Mouse (Mus musculus): ENCODE measurements around the gene Vmn1r36. TPM values are rescaled to one million over a fixed set of nuclear protein-coding genes. Genes with fewer than 3 reads are reported as not detected.

Vmn1r36 gene
- not detected in 4 replicates for total RNA-seq (2023; ENCODE audit: inconsistent age)

DNA sequence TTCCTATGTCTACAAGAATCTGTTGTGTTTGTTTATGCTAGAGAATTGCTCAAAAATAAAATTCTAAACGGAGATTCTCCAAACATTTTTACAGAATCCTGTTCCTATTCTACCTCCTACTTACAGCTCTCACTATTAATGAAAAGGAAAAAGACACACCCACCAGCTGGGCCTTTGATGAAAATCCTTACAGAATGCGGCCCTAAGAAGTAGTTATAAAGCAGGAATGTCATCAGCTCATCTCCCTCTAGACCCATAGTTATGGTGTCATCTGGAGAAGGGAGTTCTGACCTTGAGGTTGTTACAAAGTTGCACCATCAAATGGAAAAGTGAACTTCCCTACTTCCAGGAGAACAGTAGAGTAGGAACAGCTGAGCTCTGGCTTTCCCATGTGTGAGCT is at the start of gene Vmn1r36:
Gene Vmn1r36, minus strand, starts transcription at position 101 of the 400 bp plus-strand sequence.

DNA sequence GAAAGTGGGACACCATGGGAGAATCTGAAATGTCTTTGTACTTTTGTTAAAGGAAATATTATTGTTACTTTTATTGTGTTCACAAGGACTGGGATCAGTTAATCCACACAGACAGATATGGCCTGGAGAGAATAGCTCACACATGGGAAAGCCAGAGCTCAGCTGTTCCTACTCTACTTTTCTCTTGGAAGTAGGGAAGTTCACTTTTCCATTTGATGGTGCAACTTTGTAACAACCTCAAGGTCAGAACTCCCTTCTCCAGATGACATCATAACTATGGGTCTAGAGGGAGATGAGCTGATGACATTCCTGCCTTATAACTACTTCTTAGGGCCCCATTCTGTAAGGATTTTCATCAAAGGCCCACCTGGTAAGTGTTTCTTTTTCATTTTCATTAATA is 10.1 kb upstream of the Vmn1r36 start, which contains the start of gene Vmn1r37:
Gene Vmn1r37, plus strand, starts transcription at position 301 of the 400 bp plus-strand sequence.

DNA sequence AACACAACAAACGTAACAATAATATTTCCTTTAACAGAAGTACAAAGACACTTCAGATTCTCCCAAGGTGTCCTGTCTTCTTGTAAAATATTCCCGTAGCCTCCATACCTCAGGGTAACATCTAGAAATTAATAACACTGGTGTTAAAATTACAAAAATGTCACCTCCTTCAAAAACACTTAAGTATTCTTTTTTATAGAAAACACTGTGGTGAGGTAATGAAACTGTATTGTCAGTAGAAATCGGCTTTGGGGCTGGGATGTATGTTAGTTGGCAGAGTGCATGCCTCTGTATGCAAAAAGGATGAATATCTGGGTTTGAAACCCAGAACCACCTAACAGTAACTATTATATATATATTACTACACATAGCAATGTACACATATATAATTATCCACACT is 33.2 kb downstream of the Vmn1r36 start, which contains the start of gene Vmn1r35:
Gene Vmn1r35, minus strand, starts transcription at position 101 of the 400 bp plus-strand sequence.

Other genes with a start within 250 kb of the Vmn1r36 start
- gene Mad2l1, start 183.8 kb downstream of the Vmn1r36 start, total RNA-seq (2023; ENCODE audit: inconsistent age) = 14.0 to 19.8 TPM (median 19.0 TPM) in 4 replicates
- not detected in 4 replicates for gene Vmn1r32, start 159.1 kb downstream of the Vmn1r36 start, total RNA-seq (2023; ENCODE audit: inconsistent age)
- not detected in 4 replicates for gene Vmn1r33, start 100.9 kb downstream of the Vmn1r36 start, total RNA-seq (2023; ENCODE audit: inconsistent age)
- gene Vmn1r34, start 75.3 kb downstream of the Vmn1r36 start, total RNA-seq (2023; ENCODE audit: inconsistent age) = not detected in 4 replicates
- gene Vmn1r35, start 33.3 kb downstream of the Vmn1r36 start, total RNA-seq (2023; ENCODE audit: inconsistent age) = not detected in 4 replicates
- not detected in 4 replicates for gene Vmn1r37, start 10.2 kb upstream of the Vmn1r36 start, total RNA-seq (2023; ENCODE audit: inconsistent age)
- not detected in 4 replicates for gene Vmn1r38, start 63.5 kb upstream of the Vmn1r36 start, total RNA-seq (2023; ENCODE audit: inconsistent age)
- not detected in 4 replicates for gene Vmn1r39, start 91.4 kb upstream of the Vmn1r36 start, total RNA-seq (2023; ENCODE audit: inconsistent age)
- 7.5 to 10.9 TPM (median 9.1 TPM) in 4 replicates for gene Gng12, start 177.2 kb upstream of the Vmn1r36 start, total RNA-seq (2023; ENCODE audit: inconsistent age)